Mouse (Mus musculus) embryonic fibroblast, embryonic 13.5 days (primary cell): ENCODE results near the gene Idh3a.

Experiments used
- CTCF ChIP-seq: IDR thresholded peaks from 2 replicates; pipeline ENCODE4 v1.5.1; 2011; ENCODE audit warnings: mild to moderate bottlenecking, control low read depth, low read length, moderate library complexity, borderline replicate concordance; ENCODE audit not compliant: insufficient read depth
- POLR2A ChIP-seq: IDR thresholded peaks from 2 replicates; pipeline ENCODE4 v1.6.1; 2011; ENCODE audit warnings: low read depth, mild to moderate bottlenecking, control low read depth, low read length, moderate library complexity

DNA sequence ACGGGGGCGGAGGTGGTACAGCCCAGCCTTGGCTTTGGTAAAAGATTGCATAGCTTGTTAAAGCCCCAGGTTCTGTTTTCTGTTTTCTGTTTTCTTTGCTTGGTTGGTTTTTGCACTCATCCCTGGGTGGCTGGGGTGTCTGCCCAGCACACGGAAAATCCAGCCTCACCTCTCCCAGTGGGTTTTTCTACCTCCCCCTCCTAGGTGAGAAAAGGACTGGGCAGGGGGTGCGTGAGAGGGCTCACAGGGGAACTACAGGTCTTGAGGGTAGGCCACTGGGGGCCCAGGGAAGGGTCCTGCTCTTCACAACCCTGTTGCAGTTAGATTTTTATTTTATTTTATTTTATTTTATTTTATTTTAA is 41.2 kb upstream of the Idh3a start:
- no peak for TF ChIP-seq CTCF
- TF ChIP-seq POLR2A, result no peak
